20 mouse cellular contexts compared by ENCODE assay signal in the genomic region with DNA sequence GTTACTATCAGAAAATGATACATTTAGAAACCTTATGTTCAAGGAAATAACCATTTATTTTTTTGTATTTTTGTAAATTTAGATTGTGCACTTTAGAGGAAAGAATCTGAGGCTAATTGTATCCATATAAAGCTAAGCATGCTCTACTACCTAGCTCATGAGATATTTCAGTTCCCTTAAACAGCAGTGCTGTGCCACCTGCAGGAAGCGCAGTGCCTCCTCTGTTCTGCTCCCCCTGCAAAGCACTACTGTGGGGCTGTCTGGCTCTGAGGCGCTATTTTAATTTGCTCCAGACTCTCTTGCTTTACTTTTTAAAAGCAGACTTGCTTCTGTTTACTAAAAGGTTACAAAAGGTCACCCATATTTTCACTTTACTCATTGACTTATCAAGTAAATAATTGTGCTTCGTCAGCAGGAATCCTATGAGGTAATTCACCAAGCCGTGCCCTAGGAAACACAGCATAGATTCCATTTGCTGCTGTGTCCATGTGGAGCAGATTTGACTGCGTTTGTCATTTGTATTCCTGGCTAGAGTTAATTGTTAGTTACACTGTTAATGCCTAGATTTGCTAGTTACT. TPM values are rescaled to one million over a fixed set of nuclear protein-coding genes. Genes with fewer than 3 reads are reported as not detected.
DNase-seq lines count a peak whose midpoint lies in the region; ATAC-seq and TF ChIP-seq lines count a peak whose summit lies in the region.
"Had no signal": no experiment of that assay in that cellular context is flagged by ENCODE, and none has a peak within 500 bp of the region (broad histone marks: within the 10 kb centered on the region; RNA-seq: fewer than 3 reads in every experiment).

No protein-coding gene starts in this region.

- no peak for DNase-seq in spleen, adult 2 months (ENCODE audit: low read depth in 1 of 2, low spot score in 2 of 2)
- DNase-seq in spleen, adult 12 weeks (ENCODE audit: low spot score): no peak
- DNase-seq in splenic B cell, adult 2 months (ENCODE audit: low read depth, low spot score): peak; percentile 35
- DNase-seq in c-Kit-positive CD71-positive TER-119-positive erythroid progenitor cells, embryonic 14.5 days (ENCODE audit: low spot score): no peak
- DNase-seq in right cerebral cortex, adult 18-20 months: no peak
- DNase-seq: adrenal gland, postnatal 14 days; cerebellum, adult 8-10 months; gastrocnemius, postnatal 36 days; heart, postnatal 14 days; kidney, postnatal 25 days had no signal

- no peak overlapping the region for H3K27ac ChIP-seq in intestine, postnatal 0 days (ENCODE audit: low read depth, low read length)
- no peak overlapping the region for H3K27ac ChIP-seq in intestine, embryonic 15.5 days
- H3K27ac ChIP-seq in spleen, adult 2 months (ENCODE audit: insufficient read depth, low read length): no peak overlapping the region
- H3K27ac ChIP-seq: forebrain, embryonic 12.5 days; hindbrain, embryonic 14.5 days; limb, embryonic 12.5 days; macrophage; neural tube, embryonic 15.5 days had no signal

- 46% methylated on average over 5 of the region's 5 CpGs for WGBS in intestine, postnatal 0 days
- 39% methylated on average over 5 of the region's 5 CpGs for WGBS in intestine, embryonic 15.5 days
- WGBS in spleen, adult 2 months: 82% methylated on average over 5 of the region's 5 CpGs

- H3K9me3 ChIP-seq in intestine, postnatal 0 days (ENCODE audit: control insufficient read depth): no peaks in the 10 kb centered on the region
- no peaks in the 10 kb centered on the region for H3K9me3 ChIP-seq in intestine, embryonic 15.5 days
- H3K9me3 ChIP-seq: forebrain, embryonic 12.5 days; limb, embryonic 12.5 days; neural tube, embryonic 15.5 days had no signal

- no peaks in the 10 kb centered on the region for H3K4me1 ChIP-seq in intestine, postnatal 0 days (replicated peaks; ENCODE audit: control insufficient read depth, insufficient read depth, low read length)
- H3K4me1 ChIP-seq in intestine, embryonic 15.5 days (replicated peaks): no peaks in the 10 kb centered on the region
- no peaks in the 10 kb centered on the region for H3K4me1 ChIP-seq in spleen, adult 2 months (ENCODE audit: control insufficient read depth, insufficient read depth, insufficient read length)
- H3K4me1 ChIP-seq: forebrain, embryonic 12.5 days; limb, embryonic 12.5 days; neural tube, embryonic 15.5 days had no signal

- H3K27me3 ChIP-seq in intestine, postnatal 0 days (replicated peaks; ENCODE audit: control insufficient read depth, insufficient read depth, low read length): no peaks in the 10 kb centered on the region
- no peaks in the 10 kb centered on the region for H3K27me3 ChIP-seq in intestine, embryonic 15.5 days (replicated peaks)
- no peaks in the 10 kb centered on the region for H3K27me3 ChIP-seq in spleen, adult 2 months (ENCODE audit: control insufficient read depth, insufficient read depth, low read length)
- no peaks in the 10 kb centered on the region for H3K27me3 ChIP-seq in splenic B cell, adult 2 months (ENCODE audit: control insufficient read depth, insufficient read depth, low read length, poor library complexity, severe bottlenecking)
- H3K27me3 ChIP-seq: forebrain, embryonic 12.5 days; limb, embryonic 12.5 days; neural tube, embryonic 15.5 days had no signal

- H3K36me3 ChIP-seq in intestine, postnatal 0 days (ENCODE audit: control insufficient read depth, insufficient read depth): peaks cover 4% of the 10 kb centered on the region; the same call in 1 of the 2 replicates
- H3K36me3 ChIP-seq in intestine, embryonic 15.5 days: no peaks in the 10 kb centered on the region
- no peaks in the 10 kb centered on the region; the same call in 1 of the 2 replicates for H3K36me3 ChIP-seq in spleen, adult 2 months (ENCODE audit: control insufficient read depth, insufficient read depth, low read length)
- H3K36me3 ChIP-seq in splenic B cell, adult 2 months (ENCODE audit: control insufficient read depth, insufficient read depth, low read length, poor library complexity, severe bottlenecking): 0 out of 2 replicates have a peak, but pooled peaks cover 1% of the 10 kb centered on the region
- H3K36me3 ChIP-seq: forebrain, embryonic 12.5 days; limb, embryonic 12.5 days; neural tube, embryonic 15.5 days had no signal

- TF ChIP-seq POLR2A in spleen, adult 2 months (IDR thresholded peaks at IDR 0.05; ENCODE audit: low read depth, low read length): no peak

- TF ChIP-seq CTCF in intestine, postnatal 0 days (IDR thresholded peaks at IDR 0.05; ENCODE audit: low read depth): peak; percentile 22; the same call in 1 of the 2 replicates
- peak; percentile 33; the same call in 1 of the 2 replicates for TF ChIP-seq CTCF in spleen, adult 2 months (IDR thresholded peaks at IDR 0.05; ENCODE audit: extremely low read depth, insufficient read depth, insufficient read length, insufficient replicate concordance)

- ATAC-seq in intestine, postnatal 0 days: no peak
- no peak for ATAC-seq in intestine, embryonic 15.5 days
- ATAC-seq: intestine, embryonic 16.5 days had no signal

- no peak overlapping the region for H3K9ac ChIP-seq in intestine, postnatal 0 days (ENCODE audit: low read depth, low read length)
- no peak overlapping the region for H3K9ac ChIP-seq in intestine, embryonic 15.5 days
- H3K9ac ChIP-seq: forebrain, embryonic 12.5 days; hindbrain, embryonic 14.5 days; limb, embryonic 12.5 days; neural tube, embryonic 15.5 days had no signal

- H3K4me2 ChIP-seq in intestine, postnatal 0 days (replicated peaks; ENCODE audit: low read depth): no peak overlapping the region
- no peak overlapping the region for H3K4me2 ChIP-seq in intestine, embryonic 15.5 days (replicated peaks)
- H3K4me2 ChIP-seq: forebrain, embryonic 12.5 days; heart, embryonic 11.5 days; hindbrain, embryonic 14.5 days; limb, embryonic 12.5 days; midbrain, embryonic 11.5 days; neural tube, embryonic 15.5 days had no signal

- no peak overlapping the region for H3K4me3 ChIP-seq in intestine, postnatal 0 days (ENCODE audit: low read depth, low read length)
- H3K4me3 ChIP-seq in intestine, embryonic 15.5 days (replicated peaks): no peak overlapping the region
- H3K4me3 ChIP-seq in spleen, adult 2 months (ENCODE audit: extremely low read depth, insufficient read depth, insufficient read length): no peak overlapping the region
- H3K4me3 ChIP-seq: forebrain, embryonic 12.5 days; limb, embryonic 12.5 days; neural tube, embryonic 15.5 days had no signal

RNA-seq across cellular contexts. Expression of a gene that starts 21.8 kb away (rescaled TPM):
- polyA plus RNA-seq in intestine, postnatal 0 days (2015; fragmentation: Nextera tagmentation; extraction: Ambion mirVana): 14.2 and 15.6 TPM in 2 replicates
- polyA plus RNA-seq in intestine, embryonic 15.5 days (2015; fragmentation: Nextera tagmentation; extraction: Ambion mirVana): 3.9 and 4.9 TPM in 2 replicates
- 1.1 and 1.4 TPM in 2 replicates for polyA plus RNA-seq in spleen, adult 2 months (2012; rRNA removed)

RNA-seq across cellular contexts. Expression of a gene that starts 56.9 kb away (rescaled TPM):
- polyA plus RNA-seq in intestine, postnatal 0 days (2015; fragmentation: Nextera tagmentation; extraction: Ambion mirVana): 1,651 and 1,727 TPM in 2 replicates
- polyA plus RNA-seq in intestine, embryonic 15.5 days (2015; fragmentation: Nextera tagmentation; extraction: Ambion mirVana): 1,375 and 1,410 TPM in 2 replicates
- 156 and 182 TPM in 2 replicates for polyA plus RNA-seq in spleen, adult 2 months (2012; rRNA removed)
